Mouse (Mus musculus) layer of hippocampus, adult 8-10 months (tissue): ENCODE results near the gene Brip1. TPM values are rescaled to one million over a fixed set of nuclear protein-coding genes. Genes with fewer than 3 reads are reported as not detected.

Experiments
- DNase-seq, 2 experiments: peaks; one replicate each; pipeline ENCODE4 v3.0.0; 2022; ENCODE audit warnings: low spot score in 2 of 2
- total RNA-seq, 4 experiments: library from RNA; stranded (reverse); gene quantifications; 2 replicates each; pipeline ENCODE4 v1.2.4; 2022

Gene Brip1
- total RNA-seq, 4 experiments from 2014 or later = 0.06 to 0.16 (median 0.11) TPM; not detected in 1

GRCm38 (mm10) chr11:86026556-86027194 lies 174.3 kb downstream of the Brip1 start:
- no peak for DNase-seq

GRCm38 (mm10) chr11:86022439-86022838 lies 178.6 kb downstream of the Brip1 start:
- no peak for DNase-seq

GRCm38 (mm10) chr11:86020033-86020432 lies 181.0 kb downstream of the Brip1 start:
- DNase-seq = no peak

- DNase-seq = no peak
These were observed 184.8 kb downstream of the Brip1 start for GRCm38 (mm10) chr11:86016242-86016641.

GRCm38 (mm10) chr11:86013087-86013486 lies 187.9 kb downstream of the Brip1 start:
- no peak for DNase-seq

- no peak for DNase-seq
These were observed 190.5 kb downstream of the Brip1 start for GRCm38 (mm10) chr11:86010458-86010857.

GRCm38 (mm10) chr11:86008211-86008905 lies 192.6 kb downstream of the Brip1 start:
- no peak for DNase-seq

Other genes starting within 250 kb of the Brip1 start
- gene Ints2, start 56.4 kb upstream of the Brip1 start, total RNA-seq = 10 to 100 TPM; 21.0 to 34.6 (median 24.7) TPM
- gene Med13, start 156.4 kb upstream of the Brip1 start, total RNA-seq = 10 to 100 TPM; 49.1 to 85.1 (median 57.2) TPM